Mouse (Mus musculus) heart, postnatal 0 days (tissue): ENCODE data around the gene Gm28308. TPM values are rescaled to one million over a fixed set of nuclear protein-coding genes. Genes with fewer than 3 reads are reported as not detected.

Experiments
- ATAC-seq: fragments of 200-750 bp; cut with Nextera tagmentation; 2 replicates; pipeline ENCODE4 v1.8.0; 2017; ENCODE audit warnings: low read depth, moderate number of reproducible peaks, moderate library complexity; ENCODE audit not compliant: insufficient read depth
- DNase-seq: peaks from one replicate; pipeline ENCODE4 v3.0.0-alpha.2; 2016; ENCODE audit warnings: low spot score
- H3K27ac ChIP-seq: fragments of 300-500 bp; sonication (generic); 2 replicates; pipeline ENCODE4 v1.5.1; 2014; ENCODE audit warnings: low read depth, mild to moderate bottlenecking
- H3K27me3 ChIP-seq: fragments of 300-500 bp; sonication (generic); 2 replicates; pipeline ENCODE4 v1.6.1; 2014; ENCODE audit warnings: low read length, mixed read lengths; ENCODE audit not compliant: control insufficient read depth, insufficient read depth
- H3K36me3 ChIP-seq: fragments of 300-500 bp; sonication (generic); replicated peaks from 2 replicates; pipeline ENCODE4 v1.6.1; 2014; ENCODE audit warnings: low read length, mixed read lengths; ENCODE audit not compliant: control insufficient read depth, insufficient read depth
- H3K4me1 ChIP-seq: fragments of 300-500 bp; sonication (generic); 2 replicates; pipeline ENCODE4 v1.6.1; 2014; ENCODE audit warnings: antibody characterized with exemption; ENCODE audit not compliant: control insufficient read depth, insufficient read depth
- H3K4me2 ChIP-seq: fragments of 300-500 bp; sonication (generic); 2 replicates; pipeline ENCODE4 v1.6.1; 2014; ENCODE audit warnings: low read depth, mild to moderate bottlenecking, low read length, moderate library complexity
- H3K4me3 ChIP-seq: fragments of 300-500 bp; sonication (generic); 2 replicates; pipeline ENCODE4 v1.5.1; 2014; ENCODE audit warnings: low read depth, low read length
- H3K9ac ChIP-seq: fragments of 300-500 bp; sonication (generic); replicated peaks from 2 replicates; pipeline ENCODE4 v1.6.1; 2014; ENCODE audit warnings: low read depth, low read length, mixed read lengths
- H3K9me3 ChIP-seq: fragments of 300-500 bp; sonication (generic); replicated peaks from 2 replicates; pipeline ENCODE4 v1.6.1; 2016; ENCODE audit warnings: low read length; ENCODE audit not compliant: control insufficient read depth
- CTCF ChIP-seq: IDR thresholded peaks from 2 replicates; pipeline ENCODE4 v1.5.1; 2016; ENCODE audit warnings: antibody characterized with exemption, control low read depth, low read depth
- EP300 ChIP-seq: IDR thresholded peaks from 2 replicates; pipeline ENCODE4 v1.6.1; 2016; ENCODE audit warnings: antibody characterized with exemption, low read depth
- WGBS: fragments of 180-500 bp; shearing (Covaris S2); extraction: QIAGEN DNeasy Blood & Tissue Kit; methylation state at CpG from one replicate; pipeline ENCODE4 v1.1.7; 2014; 5-methylcytosine and 5-hydroxymethylcytosine counted together
- polyA plus RNA-seq: library from polyadenylated mRNA; unstranded; fragments of >200 nt; fragmentation: Nextera tagmentation; extraction: Ambion mirVana; gene quantifications from 2 replicates; pipeline ENCODE4 v1.2.1, GENCODE M21; 2015
- total RNA-seq: library from RNA; depleted of rRNA; stranded (reverse); fragments of >200 nt; gene quantifications from 2 replicates; pipeline ENCODE4 v1.2.3, GENCODE M21; 2014; ENCODE audit warnings: low replicate concordance

Gm28308 gene
- total and polyA plus RNA-seq, 2 experiments from 2014 or later: not detected

DNA sequence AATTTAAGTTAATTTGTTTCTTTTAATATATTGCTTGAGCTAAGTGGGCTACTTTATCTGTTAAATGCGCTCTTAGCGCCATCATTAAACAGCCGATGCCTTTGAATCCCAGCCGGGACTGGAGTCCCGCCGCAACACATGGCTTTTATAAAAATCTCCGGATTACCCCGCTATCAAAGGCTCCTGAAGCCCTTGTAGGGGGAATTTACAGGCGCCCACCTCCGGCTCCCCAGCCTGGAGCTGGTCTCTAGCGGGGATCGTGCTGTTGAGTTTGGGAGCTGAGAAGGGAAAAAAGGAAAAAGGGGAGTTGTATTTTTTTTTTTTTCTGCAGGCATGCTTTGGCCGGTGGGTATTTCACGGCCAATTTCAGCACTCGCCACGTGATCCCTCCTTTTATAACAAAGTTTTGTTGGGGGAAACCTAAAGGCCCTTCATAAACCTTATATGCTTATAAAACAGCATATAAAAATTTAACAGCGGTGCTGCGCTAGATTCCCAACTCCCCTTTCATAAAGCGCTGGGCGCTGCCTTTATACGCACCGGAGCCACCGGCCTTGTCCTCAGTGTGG lies 31.4 kb upstream of the Gm28308 start:
- Histone ChIP-seq H3K9me3 (no peaks in the 10 kb centered on the region), H3K9ac (no peak overlapping the region), H3K36me3 (no peaks in the 10 kb centered on the region), H3K4me3 (peak overlapping the region; percentile 12), H3K4me2 (0 out of 2 replicates have a peak overlapping the region, but pooled peaks have one; percentile 17), H3K27ac (no peak overlapping the region), H3K4me1 (0 out of 2 replicates have a peak, but pooled peaks cover 3% of the 10 kb centered on the region), H3K27me3 (peaks cover 100% of the 10 kb centered on the region)
- WGBS: 2% methylated on average over 23 of the region's 23 CpGs
- TF ChIP-seq EP300 (no peak), CTCF (no peak)
- DNase-seq (no peak), ATAC-seq (no peak)

DNA sequence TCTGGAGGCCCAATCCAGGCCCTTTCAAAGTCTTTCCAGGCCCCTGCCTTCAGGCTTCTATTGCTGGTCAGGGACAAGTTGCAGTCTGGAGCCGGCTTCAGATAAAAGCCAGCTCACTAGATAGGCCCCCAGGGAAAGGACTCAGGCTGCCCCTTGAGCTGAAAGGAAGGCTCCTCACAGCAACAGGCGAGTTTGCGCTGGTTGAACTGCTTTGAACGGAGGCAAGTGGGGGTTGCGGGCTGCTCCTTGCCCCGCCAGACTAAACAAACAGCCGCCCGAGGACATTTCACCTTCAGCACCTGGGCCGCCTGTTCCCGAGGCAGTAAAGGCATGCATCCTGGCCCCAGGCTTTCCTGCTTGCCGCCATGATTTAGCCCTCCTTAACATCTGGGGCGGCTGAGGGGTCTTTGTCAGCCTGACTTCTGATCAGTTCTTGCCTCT lies 30.6 kb upstream of the Gm28308 start:
- ATAC-seq: no peak
- H3K4me2 ChIP-seq: no peak overlapping the region
- peaks cover 100% of the 10 kb centered on the region for H3K27me3 ChIP-seq
- no peak overlapping the region for H3K9ac ChIP-seq
- WGBS: 2% methylated on average over 12 of the region's 12 CpGs
- H3K27ac ChIP-seq: no peak overlapping the region
- 0 out of 2 replicates have a peak, but pooled peaks cover 3% of the 10 kb centered on the region for H3K4me1 ChIP-seq
- H3K4me3 ChIP-seq: no peak overlapping the region
- no peak for TF ChIP-seq EP300
- TF ChIP-seq CTCF: no peak
- no peaks in the 10 kb centered on the region for H3K9me3 ChIP-seq
- no peaks in the 10 kb centered on the region for H3K36me3 ChIP-seq
- DNase-seq: no peak

DNA sequence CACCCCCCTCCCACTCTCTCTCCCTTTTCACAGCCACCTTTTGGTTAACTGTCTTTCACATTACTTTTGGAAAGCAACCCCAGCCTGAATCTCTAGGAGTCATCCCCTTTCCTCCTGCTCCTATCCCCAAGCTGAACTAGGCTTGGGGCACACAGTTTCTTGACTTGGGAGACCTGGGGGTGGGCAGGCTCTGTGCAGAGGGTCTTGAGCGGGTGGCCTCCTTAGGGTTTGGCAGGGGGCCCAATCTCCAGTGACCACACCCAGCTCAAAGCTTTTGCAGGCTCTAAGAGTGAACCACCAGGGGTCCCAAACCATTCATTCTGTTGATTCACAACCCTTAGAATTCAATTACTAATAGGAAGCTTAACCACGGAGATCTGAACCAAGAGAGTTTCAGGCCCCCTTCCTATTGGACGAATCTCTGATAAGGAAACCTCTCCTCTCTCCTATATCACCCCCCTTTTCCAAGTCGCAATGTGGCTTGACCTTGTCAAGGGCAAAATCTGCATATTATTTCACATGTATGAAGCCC lies 29.7 kb upstream of the Gm28308 start:
- Histone ChIP-seq H3K4me3 (no peak overlapping the region), H3K4me2 (no peak overlapping the region), H3K27me3 (peaks cover 100% of the 10 kb centered on the region), H3K4me1 (0 out of 2 replicates have a peak, but pooled peaks cover 3% of the 10 kb centered on the region), H3K27ac (no peak overlapping the region), H3K9me3 (no peaks in the 10 kb centered on the region), H3K36me3 (no peaks in the 10 kb centered on the region), H3K9ac (no peak overlapping the region)
- 4% methylated on average over 4 of the region's 4 CpGs for WGBS
- no peak for ATAC-seq
- no peak for TF ChIP-seq CTCF
- no peak for TF ChIP-seq EP300
- DNase-seq: no peak

DNA sequence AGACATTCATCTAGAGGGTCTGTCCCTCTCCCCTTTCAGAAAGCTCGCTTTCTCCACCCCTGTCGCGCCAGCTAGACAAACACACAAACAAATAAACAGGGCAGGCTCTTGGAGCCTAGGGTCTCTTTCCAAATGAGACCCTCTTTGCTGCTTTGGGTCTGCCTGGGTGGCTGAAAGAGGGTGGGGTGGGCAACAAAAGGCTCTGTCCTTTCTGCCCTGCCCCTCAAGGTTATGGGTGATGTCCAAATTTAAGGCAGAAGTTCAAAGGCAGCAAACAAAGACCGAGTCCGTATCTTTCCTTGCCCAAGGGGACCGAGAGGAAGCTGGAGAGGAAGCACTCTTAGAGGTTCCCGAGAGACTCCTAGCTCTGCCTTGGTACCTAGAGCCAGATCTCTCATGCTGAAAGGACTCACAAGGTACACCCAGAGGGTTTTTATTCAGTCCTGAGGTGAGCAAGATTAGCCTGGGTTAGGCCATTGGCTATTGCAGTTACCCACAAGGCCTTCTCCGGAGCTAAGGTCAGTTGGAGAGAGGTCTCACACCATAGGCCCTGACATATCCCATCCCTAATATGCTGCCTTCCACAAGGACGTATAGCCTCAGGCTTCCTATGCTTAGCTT lies 28.0 kb upstream of the Gm28308 start:
- no peaks in the 10 kb centered on the region for H3K9me3 ChIP-seq
- peaks cover 100% of the 10 kb centered on the region for H3K27me3 ChIP-seq
- ATAC-seq (no peak), DNase-seq (no peak)
- 5% methylated on average over 9 of the region's 9 CpGs for WGBS
- no peak overlapping the region for H3K27ac ChIP-seq
- H3K4me1 ChIP-seq: 0 out of 2 replicates have a peak, but pooled peaks cover 3% of the 10 kb centered on the region
- no peaks in the 10 kb centered on the region for H3K36me3 ChIP-seq
- no peak for TF ChIP-seq CTCF
- no peak overlapping the region for H3K4me2 ChIP-seq
- H3K9ac ChIP-seq: no peak overlapping the region
- no peak overlapping the region for H3K4me3 ChIP-seq

DNA sequence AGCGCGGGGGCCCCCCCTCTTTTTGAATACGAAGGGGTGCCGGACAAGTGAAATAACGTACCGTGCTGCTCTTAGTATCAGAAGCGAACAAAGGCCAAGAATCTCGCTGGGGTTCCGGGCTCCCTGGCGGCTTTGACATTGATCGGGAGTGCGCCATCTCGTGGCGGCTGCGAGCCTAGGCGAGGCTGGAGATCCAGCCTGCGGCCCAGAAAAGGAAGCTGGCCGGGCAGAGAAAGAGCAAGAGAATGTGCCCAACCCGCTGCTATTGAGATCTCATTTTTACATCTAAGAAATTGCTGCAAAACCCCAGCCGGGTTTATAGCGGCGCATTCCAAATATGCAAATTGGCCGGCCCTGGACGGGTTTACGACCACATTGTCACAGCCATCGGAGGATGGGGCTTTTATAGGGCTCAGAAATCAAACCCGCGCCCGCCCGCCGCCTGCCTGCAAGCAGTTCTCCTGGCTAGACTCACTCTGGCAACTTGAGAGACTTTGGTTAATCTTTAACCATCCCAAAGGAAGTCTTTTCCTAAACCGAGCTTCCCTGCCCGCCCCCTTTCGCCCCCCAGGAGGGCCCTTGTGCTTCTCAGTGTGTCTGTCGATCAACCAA lies 27.4 kb upstream of the Gm28308 start, which contains the start of gene Hoxa10:
Gene Hoxa10, minus strand, starts transcription at position 466 of the 612 bp plus-strand sequence.
- no peak for TF ChIP-seq EP300
- TF ChIP-seq CTCF: peak; percentile 65
- ATAC-seq: 0 out of 2 replicates have a peak, but pooled peaks have one; percentile 43
- H3K4me1 ChIP-seq: 0 out of 2 replicates have a peak, but pooled peaks cover 3% of the 10 kb centered on the region
- no peaks in the 10 kb centered on the region for H3K36me3 ChIP-seq
- H3K4me2 ChIP-seq: peak within 1 kb of the TSS; percentile 24
- 2% methylated on average over 35 of the region's 35 CpGs for WGBS
- H3K9me3 ChIP-seq: no peaks in the 10 kb centered on the region
- DNase-seq: peak; percentile 57
- no peak within 1 kb of the TSS for H3K9ac ChIP-seq
- no peak within 1 kb of the TSS for H3K27ac ChIP-seq
- peak within 1 kb of the TSS; percentile 1; the same call in 1 of the 2 replicates for H3K4me3 ChIP-seq
- peaks cover 100% of the 10 kb centered on the region for H3K27me3 ChIP-seq
